Comparison of ENCODE assay signal across 8 mouse cellular contexts in genomic region chr4:62998908-62999307, GRCm38 (mm10). TPM values are rescaled to one million over a fixed set of nuclear protein-coding genes. Genes with fewer than 3 reads are reported as not detected.
DNase-seq lines count a peak whose midpoint lies in the region; ATAC-seq lines count a peak whose summit lies in the region.

No protein-coding gene starts in this region.

- H3K4me2 ChIP-seq in intestine, embryonic 16.5 days (ENCODE audit: low read depth, low read length) = no peak overlapping the region
- H3K4me2 ChIP-seq in midbrain, embryonic 15.5 days = no peak overlapping the region

- peaks cover 35% of the 10 kb centered on the region for H3K4me1 ChIP-seq in intestine, embryonic 16.5 days (ENCODE audit: control insufficient read depth, insufficient read depth, low read length)
- peaks cover 36% of the 10 kb centered on the region for H3K4me1 ChIP-seq in midbrain, embryonic 15.5 days

- H3K9me3 ChIP-seq in intestine, embryonic 16.5 days (ENCODE audit: control insufficient read depth, low read length) = peaks cover 5% of the 10 kb centered on the region; the same call in 1 of the 2 replicates
- no peaks in the 10 kb centered on the region for H3K9me3 ChIP-seq in midbrain, embryonic 15.5 days

- 42% methylated on average over 6 of the region's 6 CpGs for WGBS in intestine, embryonic 16.5 days
- 32% methylated on average over 6 of the region's 6 CpGs for WGBS in midbrain, embryonic 15.5 days

- H3K27me3 ChIP-seq in intestine, embryonic 16.5 days (replicated peaks; ENCODE audit: control insufficient read depth, insufficient read depth, low read length) = no peaks in the 10 kb centered on the region
- H3K27me3 ChIP-seq in midbrain, embryonic 15.5 days (replicated peaks) = no peaks in the 10 kb centered on the region

- H3K9ac ChIP-seq in intestine, embryonic 16.5 days (ENCODE audit: low read depth, low read length) = peak overlapping the region; percentile 16; the same call in 1 of the 2 replicates
- no peak overlapping the region for H3K9ac ChIP-seq in midbrain, embryonic 15.5 days

- DNase-seq in cerebellum, postnatal 10 days = peak; percentile 76 to 79
- no peak for DNase-seq in cerebellum, adult 18-20 months
- peak; percentile 46 for DNase-seq in right cerebral cortex, postnatal 14 days
- no peak for DNase-seq in right cerebral cortex, postnatal 25 days
- DNase-seq in MN1 (ENCODE audit: low spot score) = no peak

- ATAC-seq in intestine, embryonic 16.5 days = peak; percentile 53
- peak; percentile 27; the same call in 1 of the 2 replicates for ATAC-seq in midbrain, embryonic 15.5 days (replicated peaks)
- no peak for ATAC-seq in activated CD4-positive, CD25-positive, alpha-beta regulatory T cell, adult 4 months

- no peak overlapping the region for H3K4me3 ChIP-seq in intestine, embryonic 16.5 days (ENCODE audit: low read length)
- H3K4me3 ChIP-seq in midbrain, embryonic 15.5 days = no peak overlapping the region

- peak overlapping the region; percentile 90 for H3K27ac ChIP-seq in intestine, embryonic 16.5 days (ENCODE audit: low read length)
- H3K27ac ChIP-seq in midbrain, embryonic 15.5 days = peak overlapping the region; percentile 42

- H3K36me3 ChIP-seq in intestine, embryonic 16.5 days (ENCODE audit: control insufficient read depth, insufficient read depth, low read length) = no peaks in the 10 kb centered on the region; the same call in 1 of the 2 replicates
- H3K36me3 ChIP-seq in midbrain, embryonic 15.5 days (replicated peaks) = no peaks in the 10 kb centered on the region

RNA-seq across cellular contexts. Expression of gene Zfp618, which starts 33.5 kb away (rescaled TPM):
- polyA plus RNA-seq in intestine, embryonic 16.5 days (2015; fragmentation: Nextera tagmentation; extraction: Ambion mirVana) = 15.0 and 15.3 TPM in 2 replicates
- polyA plus RNA-seq in midbrain, embryonic 15.5 days (2015; fragmentation: Nextera tagmentation; extraction: Ambion mirVana) = 37.6 and 38.6 TPM in 2 replicates
- polyA plus RNA-seq in activated CD4-positive, CD25-positive, alpha-beta regulatory T cell, adult 4 months (2017; shearing (Covaris generic)) = under 1 TPM in 1 of 2 experiments, not detected in 1; 0.20 TPM

Comparison
In these comparisons a context has a peak if more than half of its experiments do, and no peak if none do; other contexts are left out.
1. DNase-seq: peak in cerebellum, postnatal 10 days (2 of 2) and right cerebral cortex, postnatal 14 days (single experiment); none in cerebellum, adult 18-20 months (0 of 2), right cerebral cortex, postnatal 25 days (single experiment) and MN1 (single experiment).
2. RNA of gene Zfp618, which starts 33.5 kb away (polyA plus RNA-seq): 37.6 to 38.6 TPM in midbrain, embryonic 15.5 days and 15.0 to 15.3 TPM in intestine, embryonic 16.5 days; 0.20 TPM in activated CD4-positive, CD25-positive, alpha-beta regulatory T cell, adult 4 months; every median in the first group is over 10 times any median in the second.